Mouse (Mus musculus) midbrain, embryonic 14.5 days (tissue): ENCODE data around the gene Aloxe3. TPM values are rescaled to one million over a fixed set of nuclear protein-coding genes. Genes with fewer than 3 reads are reported as not detected.

Experiments
- ATAC-seq: fragments of 200-750 bp; cut with Nextera tagmentation; 2 replicates; pipeline ENCODE4 v1.8.0; 2017; ENCODE audit warnings: moderate number of reproducible peaks, moderate library complexity; ENCODE audit not compliant: low FRiP score, low TSS enrichment
- DNase-seq: peaks from one replicate; pipeline ENCODE4 v3.0.0-alpha.2; 2015
- H3K27ac ChIP-seq: fragments of 300-500 bp; sonication (generic); replicated peaks from 2 replicates; pipeline ENCODE4 v1.5.1; 2014; ENCODE audit warnings: mild to moderate bottlenecking, low read depth, low read length, moderate library complexity
- H3K27me3 ChIP-seq: fragments of 300-500 bp; sonication (generic); 2 replicates; pipeline ENCODE4 v1.6.1; 2014; ENCODE audit warnings: low read length, control low read depth, mixed read lengths; ENCODE audit not compliant: control insufficient read depth, insufficient read depth
- H3K36me3 ChIP-seq: fragments of 300-500 bp; sonication (generic); 2 replicates; pipeline ENCODE4 v1.6.1; 2014; ENCODE audit warnings: low read length, control low read depth; ENCODE audit not compliant: control insufficient read depth, insufficient read depth
- H3K4me1 ChIP-seq: fragments of 300-500 bp; sonication (generic); 2 replicates; pipeline ENCODE4 v1.6.1; 2014; ENCODE audit warnings: mild to moderate bottlenecking, antibody characterized with exemption, low read length, control low read depth; ENCODE audit not compliant: control insufficient read depth, insufficient read depth
- H3K4me2 ChIP-seq: fragments of 300-500 bp; sonication (generic); 2 replicates; pipeline ENCODE4 v1.6.1; 2014; ENCODE audit warnings: mild to moderate bottlenecking, low read length, moderate library complexity
- H3K4me3 ChIP-seq: fragments of 300-500 bp; sonication (generic); replicated peaks from 2 replicates; pipeline ENCODE4 v1.5.1; 2014; ENCODE audit warnings: low read depth, low read length
- H3K9ac ChIP-seq: fragments of 300-500 bp; sonication (generic); replicated peaks from 2 replicates; pipeline ENCODE4 v1.6.1; 2014; ENCODE audit warnings: mild to moderate bottlenecking, low read length, moderate library complexity
- H3K9me3 ChIP-seq: fragments of 300-500 bp; sonication (generic); 2 replicates; pipeline ENCODE4 v1.6.1; 2016; ENCODE audit warnings: low read length, control low read depth, mixed read lengths; ENCODE audit not compliant: control insufficient read depth
- WGBS: fragments of 180-500 bp; shearing (Covaris S2); extraction: QIAGEN DNeasy Blood & Tissue Kit; methylation state at CpG from one replicate; pipeline ENCODE4 v1.1.7; 2014; 5-methylcytosine and 5-hydroxymethylcytosine counted together
- polyA plus RNA-seq: library from polyadenylated mRNA; unstranded; fragments of >200 nt; fragmentation: Nextera tagmentation; extraction: Ambion mirVana; gene quantifications from 2 replicates; pipeline ENCODE4 v1.2.1, GENCODE M21; 2014

The Aloxe3 gene
- polyA plus RNA-seq, 1 experiment from 2014 or later, result 3.2 TPM

GRCm38 (mm10) chr11:69133566-69133922 is 7.8 kb downstream of the Aloxe3 start:
- DNase-seq, result no peak
- H3K4me3 ChIP-seq, result peak overlapping the region; percentile 39
- no peak for ATAC-seq
- H3K27me3 ChIP-seq, result no peaks in the 10 kb centered on the region
- peak overlapping the region; percentile 65 for H3K4me2 ChIP-seq
- H3K9ac ChIP-seq, result no peak overlapping the region
- peaks cover 4% of the 10 kb centered on the region; the same call in 1 of the 2 replicates for H3K4me1 ChIP-seq
- H3K27ac ChIP-seq, result no peak overlapping the region
- H3K9me3 ChIP-seq, result no peaks in the 10 kb centered on the region
- 16% methylated on average over 5 of the region's 5 CpGs for WGBS
- no peaks in the 10 kb centered on the region for H3K36me3 ChIP-seq

GRCm38 (mm10) chr11:69133923-69134621 is 8.4 kb downstream of the Aloxe3 start:
- H3K4me3 ChIP-seq, result peak overlapping the region; percentile 39
- WGBS, result 1% methylated on average over 34 of the region's 34 CpGs
- H3K36me3 ChIP-seq, result no peaks in the 10 kb centered on the region
- H3K4me1 ChIP-seq, result peaks cover 4% of the 10 kb centered on the region; the same call in 1 of the 2 replicates
- no peaks in the 10 kb centered on the region for H3K27me3 ChIP-seq
- no peak overlapping the region; the same call in 1 of the 2 replicates for H3K27ac ChIP-seq
- H3K9ac ChIP-seq, result peak overlapping the region; percentile 36
- DNase-seq (peak; percentile 71), ATAC-seq (peak; percentile 34; the same call in 1 of the 2 replicates)
- no peaks in the 10 kb centered on the region for H3K9me3 ChIP-seq
- H3K4me2 ChIP-seq, result peak overlapping the region; percentile 65

- Histone ChIP-seq H3K4me2 (peak overlapping the region; percentile 65), H3K27ac (no peak overlapping the region), H3K27me3 (no peaks in the 10 kb centered on the region), H3K36me3 (no peaks in the 10 kb centered on the region), H3K9ac (peak overlapping the region; percentile 36; the same call in 1 of the 2 replicates), H3K4me3 (peak overlapping the region; percentile 39), H3K9me3 (no peaks in the 10 kb centered on the region), H3K4me1 (peaks cover 4% of the 10 kb centered on the region; the same call in 1 of the 2 replicates)
- no peak for ATAC-seq
- WGBS, result 33% methylated on average over 8 of the region's 8 CpGs
- DNase-seq, result no peak
Measured at GRCm38 (mm10) chr11:69134622-69134968, 8.9 kb downstream of the Aloxe3 start.

GRCm38 (mm10) chr11:69135361-69135760 is 9.7 kb downstream of the Aloxe3 start:
- WGBS, result 90% methylated on average over 6 of the region's 6 CpGs
- no peak overlapping the region for H3K4me3 ChIP-seq
- no peaks in the 10 kb centered on the region for H3K27me3 ChIP-seq
- no peaks in the 10 kb centered on the region for H3K9me3 ChIP-seq
- H3K9ac ChIP-seq, result no peak overlapping the region
- H3K27ac ChIP-seq, result no peak overlapping the region
- H3K4me1 ChIP-seq, result peaks cover 4% of the 10 kb centered on the region; the same call in 1 of the 2 replicates
- no peaks in the 10 kb centered on the region for H3K36me3 ChIP-seq
- no peak overlapping the region for H3K4me2 ChIP-seq
- no peak for ATAC-seq
- no peak for DNase-seq

- H3K4me1 ChIP-seq, result no peaks in the 10 kb centered on the region
- WGBS, result 75% methylated on average over 7 of the region's 7 CpGs
- H3K9ac ChIP-seq, result no peak overlapping the region
- no peak for DNase-seq
- no peak for ATAC-seq
- H3K4me2 ChIP-seq, result no peak overlapping the region
- no peak overlapping the region for H3K4me3 ChIP-seq
- no peak overlapping the region for H3K27ac ChIP-seq
- no peaks in the 10 kb centered on the region for H3K27me3 ChIP-seq
- no peaks in the 10 kb centered on the region for H3K9me3 ChIP-seq
- no peaks in the 10 kb centered on the region for H3K36me3 ChIP-seq
Measured at GRCm38 (mm10) chr11:69147546-69147945, 21.9 kb downstream of the Aloxe3 start.

- DNase-seq (no peak), ATAC-seq (no peak)
- no peaks in the 10 kb centered on the region for H3K4me1 ChIP-seq
- no peaks in the 10 kb centered on the region for H3K9me3 ChIP-seq
- H3K27me3 ChIP-seq, result no peaks in the 10 kb centered on the region
- H3K9ac ChIP-seq, result no peak overlapping the region
- WGBS, result 89% methylated on average over 5 of the region's 5 CpGs
- H3K4me2 ChIP-seq, result no peak overlapping the region
- no peak overlapping the region for H3K4me3 ChIP-seq
- no peak overlapping the region for H3K27ac ChIP-seq
- no peaks in the 10 kb centered on the region for H3K36me3 ChIP-seq
Measured at GRCm38 (mm10) chr11:69148451-69148960, 22.8 kb downstream of the Aloxe3 start.

- no peak overlapping the region for H3K4me3 ChIP-seq
- no peak overlapping the region for H3K4me2 ChIP-seq
- WGBS, result 88% methylated on average over 6 of the region's 6 CpGs
- H3K27me3 ChIP-seq, result no peaks in the 10 kb centered on the region
- H3K9ac ChIP-seq, result no peak overlapping the region
- ATAC-seq (no peak), DNase-seq (no peak)
- no peaks in the 10 kb centered on the region for H3K9me3 ChIP-seq
- H3K27ac ChIP-seq, result no peak overlapping the region
- no peaks in the 10 kb centered on the region for H3K4me1 ChIP-seq
- H3K36me3 ChIP-seq, result no peaks in the 10 kb centered on the region
Measured at GRCm38 (mm10) chr11:69149728-69150127, 24.0 kb downstream of the Aloxe3 start.

GRCm38 (mm10) chr11:69150444-69150843 is 24.7 kb downstream of the Aloxe3 start:
- Histone ChIP-seq H3K4me3 (no peak overlapping the region), H3K27me3 (no peaks in the 10 kb centered on the region), H3K9ac (peak overlapping the region; percentile 26; the same call in 1 of the 2 replicates), H3K36me3 (no peaks in the 10 kb centered on the region), H3K4me1 (no peaks in the 10 kb centered on the region), H3K9me3 (no peaks in the 10 kb centered on the region), H3K27ac (no peak overlapping the region), H3K4me2 (peak overlapping the region; percentile 27; the same call in 1 of the 2 replicates)
- no peak for ATAC-seq
- DNase-seq, result peak; percentile 89
- WGBS, result 7% methylated on average over 7 of the region's 7 CpGs

GRCm38 (mm10) chr11:69151004-69151403 is 25.3 kb downstream of the Aloxe3 start:
- H3K36me3 ChIP-seq, result no peaks in the 10 kb centered on the region
- 75% methylated on average over 6 of the region's 6 CpGs for WGBS
- no peak overlapping the region for H3K4me3 ChIP-seq
- peak overlapping the region; percentile 27; the same call in 1 of the 2 replicates for H3K4me2 ChIP-seq
- H3K9ac ChIP-seq, result 0 out of 2 replicates have a peak overlapping the region, but pooled peaks have one; percentile 26
- no peak for DNase-seq
- no peak for ATAC-seq
- no peaks in the 10 kb centered on the region for H3K9me3 ChIP-seq
- H3K27me3 ChIP-seq, result no peaks in the 10 kb centered on the region
- no peaks in the 10 kb centered on the region for H3K4me1 ChIP-seq
- H3K27ac ChIP-seq, result no peak overlapping the region
